Mouse (Mus musculus) liver, embryonic 12.5 days (tissue): ENCODE measurements around the gene Trat1. TPM values are rescaled to one million over a fixed set of nuclear protein-coding genes. Genes with fewer than 3 reads are reported as not detected.

Experiments
- ATAC-seq: fragments of 200-750 bp; cut with Nextera tagmentation; 2 replicates; pipeline ENCODE4 v1.8.0; 2017; ENCODE audit warnings: moderate number of reproducible peaks, mild to moderate bottlenecking, moderate library complexity
- H3K27ac ChIP-seq: fragments of 300-500 bp; sonication (generic); 2 replicates; pipeline ENCODE4 v1.5.1; 2016; ENCODE audit warnings: mild to moderate bottlenecking
- H3K27me3 ChIP-seq: fragments of 300-500 bp; sonication (generic); replicated peaks from 2 replicates; pipeline ENCODE4 v1.6.1; 2016; ENCODE audit warnings: mild to moderate bottlenecking, moderate library complexity
- H3K36me3 ChIP-seq: fragments of 300-500 bp; sonication (generic); 2 replicates; pipeline ENCODE4 v1.6.1; 2016; ENCODE audit warnings: mild to moderate bottlenecking, moderate library complexity
- H3K4me1 ChIP-seq: fragments of 300-500 bp; sonication (generic); 2 replicates; pipeline ENCODE4 v1.6.1; 2016
- H3K4me2 ChIP-seq: fragments of 300-500 bp; sonication (generic); 2 replicates; pipeline ENCODE4 v1.6.1; 2016; ENCODE audit warnings: mild to moderate bottlenecking, moderate library complexity
- H3K4me3 ChIP-seq: fragments of 300-500 bp; sonication (generic); 2 replicates; pipeline ENCODE4 v1.5.1; 2016; ENCODE audit warnings: mild to moderate bottlenecking, moderate library complexity
- H3K9ac ChIP-seq: fragments of 300-500 bp; sonication (generic); 2 replicates; pipeline ENCODE4 v1.6.1; 2016; ENCODE audit warnings: mild to moderate bottlenecking, moderate library complexity
- H3K9me3 ChIP-seq: fragments of 300-500 bp; sonication (generic); replicated peaks from 2 replicates; pipeline ENCODE4 v1.6.1; 2016; ENCODE audit warnings: mild to moderate bottlenecking, moderate library complexity
- WGBS: fragments of 180-500 bp; shearing (Covaris S2); methylation state at CpG from one replicate; pipeline ENCODE4 v1.1.7; 2016; ENCODE audit not compliant: insufficient replicate concordance; 5-methylcytosine and 5-hydroxymethylcytosine counted together
- polyA plus RNA-seq: library from polyadenylated mRNA; unstranded; fragments of >200 nt; fragmentation: Nextera tagmentation; extraction: Ambion mirVana; gene quantifications from 2 replicates; pipeline ENCODE4 v1.2.1, GENCODE M21; 2016

The Trat1 gene
- polyA plus RNA-seq, result not detected in 2 replicates

GRCm38 (mm10) chr16:48771971-48772445 lies at the start of gene Trat1:
TSS of gene Trat1 (minus strand) at chr16:48772021.
- Histone ChIP-seq H3K9me3 (no peaks in the 10 kb centered on the region), H3K4me2 (no peak within 1 kb of the TSS), H3K4me3 (no peak within 1 kb of the TSS), H3K36me3 (no peaks in the 10 kb centered on the region), H3K9ac (no peak within 1 kb of the TSS), H3K27ac (no peak within 1 kb of the TSS), H3K27me3 (no peaks in the 10 kb centered on the region), H3K4me1 (no peaks in the 10 kb centered on the region)
- 57% methylated on average over 3 of the region's 3 CpGs for WGBS
- ATAC-seq, result no peak

DNA sequence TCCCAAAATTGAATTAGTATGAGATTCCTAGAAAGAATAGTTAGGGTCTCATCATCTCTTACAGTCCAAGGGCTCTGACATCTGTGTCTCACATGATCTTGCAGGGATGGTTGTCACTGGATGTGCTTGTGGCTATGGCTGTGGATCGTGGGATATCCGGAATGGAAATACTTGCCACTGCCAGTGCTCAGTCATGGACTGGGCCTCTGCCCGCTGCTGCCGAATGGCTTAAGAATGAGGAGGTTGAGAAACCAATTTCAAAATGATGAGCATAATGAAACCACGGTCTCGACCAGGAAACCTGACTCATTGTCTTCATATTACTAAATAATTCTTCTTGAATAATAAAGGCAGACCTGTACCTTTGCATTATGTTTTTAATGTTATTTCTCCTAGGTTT lies 46.7 kb upstream of the Trat1 start:
- H3K27me3 ChIP-seq, result no peaks in the 10 kb centered on the region
- no peak overlapping the region for H3K4me2 ChIP-seq
- no peaks in the 10 kb centered on the region for H3K36me3 ChIP-seq
- WGBS, result 67% methylated on average over 6 of the region's 6 CpGs
- H3K4me1 ChIP-seq, result no peaks in the 10 kb centered on the region
- no peaks in the 10 kb centered on the region for H3K9me3 ChIP-seq
- H3K27ac ChIP-seq, result no peak overlapping the region
- H3K9ac ChIP-seq, result no peak overlapping the region
- no peak overlapping the region for H3K4me3 ChIP-seq
- no peak for ATAC-seq

- WGBS, result 82% methylated on average over 2 of the region's 2 CpGs
- no peaks in the 10 kb centered on the region for H3K4me1 ChIP-seq
- no peak within 1 kb of the TSS for H3K9ac ChIP-seq
- no peaks in the 10 kb centered on the region for H3K27me3 ChIP-seq
- no peaks in the 10 kb centered on the region for H3K36me3 ChIP-seq
- no peak within 1 kb of the TSS for H3K27ac ChIP-seq
- no peak within 1 kb of the TSS for H3K4me3 ChIP-seq
- no peaks in the 10 kb centered on the region for H3K9me3 ChIP-seq
- H3K4me2 ChIP-seq, result no peak within 1 kb of the TSS
- no peak for ATAC-seq
Measured at GRCm38 (mm10) chr16:48816695-48817094, 44.9 kb upstream of the Trat1 start, which contains the start of gene Retnlb. TSS of gene Retnlb (plus strand) at chr16:48816856.

DNA sequence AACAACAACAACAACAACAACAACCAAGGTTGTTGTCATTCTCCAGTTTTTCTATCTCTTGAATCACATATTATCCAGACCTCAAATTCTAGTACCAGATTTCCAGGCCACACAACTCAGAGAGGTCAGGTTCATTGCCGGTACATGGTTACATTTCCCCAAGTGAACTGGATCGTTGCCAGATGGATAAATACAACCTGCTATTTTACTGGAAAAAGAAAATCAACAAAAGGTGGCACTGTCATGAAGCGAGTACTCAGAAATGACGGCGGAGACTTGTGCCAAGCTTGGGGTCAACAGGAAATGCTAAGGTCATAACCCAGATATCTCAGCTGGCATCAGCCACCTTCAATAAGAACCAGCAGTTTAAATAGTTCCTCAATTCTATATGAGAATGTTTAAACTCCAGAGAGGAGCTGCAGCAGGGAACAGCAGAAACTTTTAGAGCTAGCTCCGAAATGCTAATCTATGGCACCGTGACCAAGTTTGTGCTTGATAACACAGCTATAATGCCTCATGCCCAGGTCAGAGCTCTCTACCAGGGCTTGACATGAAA lies 40.1 kb upstream of the Trat1 start:
- Histone ChIP-seq H3K4me3 (no peak overlapping the region), H3K27ac (no peak overlapping the region), H3K36me3 (no peaks in the 10 kb centered on the region), H3K9ac (no peak overlapping the region), H3K4me1 (no peaks in the 10 kb centered on the region), H3K9me3 (no peaks in the 10 kb centered on the region), H3K27me3 (no peaks in the 10 kb centered on the region), H3K4me2 (no peak overlapping the region)
- no peak for ATAC-seq
- 59% methylated on average over 7 of the region's 7 CpGs for WGBS

GRCm38 (mm10) chr16:48809374-48809773 lies 37.6 kb upstream of the Trat1 start:
- no peaks in the 10 kb centered on the region for H3K36me3 ChIP-seq
- no peak overlapping the region for H3K9ac ChIP-seq
- 37% methylated on average over 2 of the region's 2 CpGs for WGBS
- H3K4me3 ChIP-seq, result no peak overlapping the region
- no peaks in the 10 kb centered on the region for H3K9me3 ChIP-seq
- H3K4me2 ChIP-seq, result no peak overlapping the region
- H3K27ac ChIP-seq, result no peak overlapping the region
- H3K4me1 ChIP-seq, result no peaks in the 10 kb centered on the region
- H3K27me3 ChIP-seq, result no peaks in the 10 kb centered on the region
- no peak for ATAC-seq

DNA sequence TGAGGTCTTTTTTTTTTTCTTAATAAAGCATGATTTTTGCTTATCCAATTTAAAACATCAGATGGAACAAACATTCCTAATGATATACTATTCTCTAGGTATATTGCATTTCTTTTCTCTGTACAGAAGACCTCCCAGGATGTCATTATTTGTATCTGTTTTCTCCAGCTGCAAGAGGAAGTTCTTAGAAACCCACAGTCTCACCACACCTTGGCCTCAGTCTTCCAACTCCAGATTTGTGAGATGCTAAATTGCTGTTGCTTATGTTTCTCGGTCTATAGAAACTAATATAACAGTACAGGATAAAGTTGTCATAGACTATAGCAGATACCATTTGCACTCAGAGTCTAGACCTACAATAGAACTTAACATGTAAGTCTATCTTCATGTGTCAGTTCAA lies 34.7 kb upstream of the Trat1 start:
- H3K4me1 ChIP-seq, result no peaks in the 10 kb centered on the region
- H3K27ac ChIP-seq, result no peak overlapping the region
- H3K4me2 ChIP-seq, result no peak overlapping the region
- ATAC-seq, result no peak
- H3K9me3 ChIP-seq, result no peaks in the 10 kb centered on the region
- no peaks in the 10 kb centered on the region for H3K36me3 ChIP-seq
- H3K9ac ChIP-seq, result no peak overlapping the region
- 51% methylated on average over 1 of the region's 1 CpGs for WGBS
- H3K4me3 ChIP-seq, result no peak overlapping the region
- no peaks in the 10 kb centered on the region for H3K27me3 ChIP-seq

DNA sequence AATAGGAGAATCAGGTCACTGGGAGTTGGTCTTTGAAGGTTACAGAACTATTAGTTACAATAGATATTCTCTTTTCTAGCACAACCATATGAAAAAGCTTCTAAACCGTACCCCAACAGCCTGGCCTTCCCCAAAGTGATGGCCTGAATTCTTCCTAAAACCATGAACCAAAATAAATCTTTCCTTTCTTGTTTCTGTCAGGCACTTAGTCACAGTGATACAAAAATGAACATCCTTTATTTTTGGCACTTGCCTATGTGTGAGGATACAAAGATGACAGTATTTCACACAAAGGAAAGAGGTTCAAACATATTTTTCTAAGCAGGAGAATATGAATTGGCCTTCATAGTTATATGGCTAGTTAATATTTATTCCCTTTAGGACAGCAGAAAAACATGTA lies 33.6 kb upstream of the Trat1 start:
- ATAC-seq, result no peak
- 64% methylated on average over 1 of the region's 1 CpGs for WGBS
- H3K9me3 ChIP-seq, result no peaks in the 10 kb centered on the region
- no peak overlapping the region for H3K9ac ChIP-seq
- H3K4me2 ChIP-seq, result no peak overlapping the region
- no peak overlapping the region for H3K4me3 ChIP-seq
- no peaks in the 10 kb centered on the region for H3K4me1 ChIP-seq
- H3K27ac ChIP-seq, result no peak overlapping the region
- no peaks in the 10 kb centered on the region for H3K27me3 ChIP-seq
- H3K36me3 ChIP-seq, result no peaks in the 10 kb centered on the region

DNA sequence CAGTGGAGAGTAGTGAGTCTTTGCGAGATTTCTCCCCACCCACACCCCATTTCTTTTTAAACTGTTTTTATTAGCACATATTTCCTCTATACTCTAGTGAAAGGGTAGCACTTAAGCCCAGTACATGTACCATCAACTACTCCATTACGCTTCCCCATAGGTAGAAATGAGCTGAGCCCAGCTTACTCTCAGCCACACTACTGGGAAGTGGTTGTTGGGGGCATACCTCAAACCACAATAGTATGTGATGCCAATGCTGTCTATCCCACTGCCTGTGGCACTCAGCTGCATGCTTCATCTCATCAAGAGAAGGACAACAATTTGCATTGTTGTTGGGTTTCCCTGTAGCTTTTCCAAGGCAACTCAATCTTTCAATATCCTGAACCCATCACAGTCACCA lies 29.1 kb upstream of the Trat1 start:
- Histone ChIP-seq H3K36me3 (no peaks in the 10 kb centered on the region), H3K4me2 (no peak overlapping the region), H3K4me1 (no peaks in the 10 kb centered on the region), H3K9ac (no peak overlapping the region), H3K27me3 (no peaks in the 10 kb centered on the region), H3K27ac (no peak overlapping the region), H3K4me3 (no peak overlapping the region), H3K9me3 (no peaks in the 10 kb centered on the region)
- 64% methylated on average over 2 of the region's 2 CpGs for WGBS
- no peak for ATAC-seq

GRCm38 (mm10) chr16:48799470-48799869 lies 27.6 kb upstream of the Trat1 start:
- 63% methylated on average over 3 of the region's 3 CpGs for WGBS
- ATAC-seq, result no peak

GRCm38 (mm10) chr16:48798285-48798684 lies 26.5 kb upstream of the Trat1 start:
- Histone ChIP-seq H3K27me3 (no peaks in the 10 kb centered on the region), H3K9ac (no peak overlapping the region), H3K9me3 (no peaks in the 10 kb centered on the region), H3K27ac (no peak overlapping the region), H3K4me3 (no peak overlapping the region), H3K36me3 (no peaks in the 10 kb centered on the region), H3K4me1 (no peaks in the 10 kb centered on the region), H3K4me2 (no peak overlapping the region)
- no peak for ATAC-seq
- WGBS, result 38% methylated on average over 3 of the region's 3 CpGs

More at GRCm38 (mm10) chr16:48799470-48799869, 27.6 kb upstream of the Trat1 start:
- Histone ChIP-seq H3K4me3 (no peak overlapping the region), H3K9me3 (no peaks in the 10 kb centered on the region), H3K27ac (no peak overlapping the region), H3K9ac (no peak overlapping the region), H3K36me3 (no peaks in the 10 kb centered on the region), H3K27me3 (no peaks in the 10 kb centered on the region), H3K4me1 (no peaks in the 10 kb centered on the region), H3K4me2 (no peak overlapping the region)

DNA sequence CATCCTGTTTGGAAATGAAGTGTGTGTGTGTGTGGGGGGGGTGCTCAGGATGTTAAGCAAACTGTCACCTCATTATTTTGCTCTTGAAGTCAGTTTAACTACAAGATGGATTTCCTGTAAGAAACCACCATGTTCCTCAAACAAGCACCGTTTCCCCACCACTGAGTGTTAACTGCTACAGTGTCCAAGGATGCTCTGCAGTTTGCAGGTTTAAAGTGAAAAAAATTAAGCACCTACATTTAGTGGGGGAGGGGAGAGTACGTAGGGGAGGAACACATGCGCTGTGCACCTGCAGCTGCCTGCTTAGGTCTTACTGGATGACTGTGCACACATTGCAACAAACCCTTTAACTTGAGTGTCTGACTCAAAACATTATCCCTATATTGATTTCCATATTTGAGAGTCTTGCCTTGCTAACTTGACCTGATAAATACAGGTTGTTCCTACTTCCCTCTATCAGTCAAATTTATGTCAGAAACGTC lies 16.9 kb upstream of the Trat1 start:
- Histone ChIP-seq H3K27me3 (no peaks in the 10 kb centered on the region), H3K27ac (no peak overlapping the region), H3K36me3 (no peaks in the 10 kb centered on the region), H3K9me3 (no peaks in the 10 kb centered on the region), H3K4me3 (no peak overlapping the region), H3K4me1 (no peaks in the 10 kb centered on the region), H3K4me2 (no peak overlapping the region), H3K9ac (no peak overlapping the region)
- WGBS, result 35% methylated on average over 4 of the region's 4 CpGs
- ATAC-seq, result no peak

DNA sequence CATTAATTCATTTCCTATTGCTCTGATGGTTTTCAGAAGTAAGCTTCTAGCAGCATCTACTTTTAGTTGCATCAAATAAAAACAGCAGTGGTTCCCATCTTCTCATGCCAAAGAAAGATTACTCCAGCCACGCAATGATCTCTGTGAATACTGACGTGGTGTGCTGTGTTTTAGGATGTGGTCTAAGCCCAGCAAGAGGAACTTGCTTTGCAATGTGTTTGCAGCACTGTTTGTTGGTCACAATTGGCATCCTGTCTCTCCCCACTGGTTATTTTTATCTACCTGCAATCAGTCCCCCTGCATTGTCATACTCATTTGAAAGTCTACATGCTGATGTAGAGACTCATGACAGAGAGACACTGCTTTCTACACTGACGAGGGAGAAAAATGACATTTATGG lies 14.4 kb upstream of the Trat1 start:
- no peaks in the 10 kb centered on the region for H3K9me3 ChIP-seq
- no peak for ATAC-seq
- H3K36me3 ChIP-seq, result no peaks in the 10 kb centered on the region
- H3K27me3 ChIP-seq, result no peaks in the 10 kb centered on the region
- no peak overlapping the region for H3K27ac ChIP-seq
- H3K4me1 ChIP-seq, result no peaks in the 10 kb centered on the region
- H3K4me3 ChIP-seq, result no peak overlapping the region
- no peak overlapping the region for H3K9ac ChIP-seq
- H3K4me2 ChIP-seq, result no peak overlapping the region
- 26% methylated on average over 3 of the region's 3 CpGs for WGBS

- no peaks in the 10 kb centered on the region for H3K9me3 ChIP-seq
- no peak for ATAC-seq
- no peaks in the 10 kb centered on the region for H3K27me3 ChIP-seq
- H3K4me2 ChIP-seq, result no peak overlapping the region
- H3K27ac ChIP-seq, result no peak overlapping the region
- no peaks in the 10 kb centered on the region for H3K36me3 ChIP-seq
- no peaks in the 10 kb centered on the region for H3K4me1 ChIP-seq
- no peak overlapping the region for H3K9ac ChIP-seq
- H3K4me3 ChIP-seq, result no peak overlapping the region
- 68% methylated on average over 2 of the region's 2 CpGs for WGBS
Measured at GRCm38 (mm10) chr16:48777254-48777653, 5.4 kb upstream of the Trat1 start.
